Mouse (Mus musculus) CH12.LX (cell line): ENCODE data around the gene Mical3.

ENCODE experiments used
- CTCF ChIP-seq, 2 experiments: IDR thresholded peaks in 1 of 2; conservative IDR thresholded peaks in 1 of 2; 2 replicates each; pipeline ENCODE4 v1.5.1; 2011 to 2012; ENCODE audit warnings: low read depth in 2 of 2, low read length in 2 of 2, improper control_type of control experiment in 1 of 2, inconsistent platforms in 1 of 2, mild to moderate bottlenecking in 1 of 2, moderate library complexity in 1 of 2
- GABPA ChIP-seq: IDR thresholded peaks from 2 replicates; pipeline ENCODE4 v1.6.1; 2012; ENCODE audit warnings: low read depth, low read length, improper control_type of control experiment, inconsistent platforms; ENCODE audit not compliant: insufficient replicate concordance
- HCFC1 ChIP-seq: IDR thresholded peaks from 2 replicates; pipeline ENCODE4 v1.6.1; 2012; ENCODE audit warnings: low read depth, mild to moderate bottlenecking, inconsistent platforms, low read length, improper control_type of control experiment
- IRF4 ChIP-seq: IDR thresholded peaks from 2 replicates; pipeline ENCODE4 v1.6.1; 2014; ENCODE audit warnings: low read depth, mild to moderate bottlenecking, inconsistent platforms, low read length, improper control_type of control experiment
- JUND ChIP-seq: conservative IDR thresholded peaks from 2 replicates; pipeline ENCODE4 v1.6.1; 2011; ENCODE audit warnings: low read depth, low read length, improper control_type of control experiment
- KAT2A ChIP-seq: IDR thresholded peaks from 2 replicates; pipeline ENCODE4 v1.6.1; 2012; ENCODE audit warnings: low read length, improper control_type of control experiment, inconsistent platforms; ENCODE audit not compliant: insufficient replicate concordance
- MAX ChIP-seq: IDR thresholded peaks from 2 replicates; pipeline ENCODE4 v1.6.1; 2011; ENCODE audit warnings: low read length, improper control_type of control experiment
- MAZ ChIP-seq: IDR thresholded peaks from 2 replicates; pipeline ENCODE4 v1.6.1; 2012; ENCODE audit warnings: low read depth, mild to moderate bottlenecking, inconsistent platforms, low read length, improper control_type of control experiment, moderate library complexity
- MEF2A ChIP-seq: IDR thresholded peaks from 2 replicates; pipeline ENCODE4 v1.6.1; 2014; ENCODE audit warnings: low read depth, mild to moderate bottlenecking, inconsistent platforms, low read length, improper control_type of control experiment, borderline replicate concordance
- POLR2A ChIP-seq: IDR thresholded peaks from 2 replicates; pipeline ENCODE4 v1.6.1; 2011; ENCODE audit warnings: low read depth, mild to moderate bottlenecking, improper control_type of control experiment, low read length
- RAD21 ChIP-seq: IDR thresholded peaks from 2 replicates; pipeline ENCODE4 v1.6.1; 2011; ENCODE audit warnings: low read depth, mild to moderate bottlenecking, low read length, improper control_type of control experiment, moderate library complexity
- ZKSCAN1 ChIP-seq: IDR thresholded peaks from 2 replicates; pipeline ENCODE4 v1.6.1; 2012; ENCODE audit warnings: low read depth, inconsistent platforms, low read length, improper control_type of control experiment, borderline replicate concordance

DNA sequence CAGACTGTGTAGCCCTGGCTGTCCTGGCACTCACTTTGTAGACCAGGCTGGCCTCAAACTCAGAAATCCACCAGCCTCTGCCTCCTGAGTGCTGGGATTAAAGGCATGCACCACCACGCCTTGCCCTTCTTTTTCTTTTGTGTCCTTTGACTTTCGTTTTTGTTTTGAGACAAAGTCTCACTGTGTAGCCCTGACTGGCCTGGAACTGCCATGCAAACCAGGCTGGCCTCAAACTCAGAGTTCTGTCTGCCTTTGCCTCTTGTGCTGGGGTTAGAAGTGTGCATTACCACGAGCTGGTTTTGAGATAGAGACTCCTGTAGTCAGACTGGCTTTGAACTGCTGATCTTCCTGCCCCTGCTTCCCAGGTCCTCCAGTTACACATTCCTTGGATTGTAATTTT lies 3.5 kb upstream of the Mical3 start:
- TF ChIP-seq POLR2A (no peak), IRF4 (peak; percentile 67), ZKSCAN1 (no peak), CTCF (conservative IDR thresholded peaks at IDR 0.05 in 1 of 2, IDR thresholded peaks at IDR 0.05 in 1 of 2; ENCODE audit: low read depth in 2 of 2, low read length in 2 of 2) (no peak), MAZ (no peak), GABPA (no peak), JUND (no peak), MEF2A (no peak), HCFC1 (no peak), RAD21 (no peak), KAT2A (no peak), MAX (peak; percentile 35)
